ENCODE assay signal across 29 mouse cellular contexts in genomic region chr7:121873998-121874397, GRCm38 (mm10). TPM values are rescaled to one million over a fixed set of nuclear protein-coding genes. Genes with fewer than 3 reads are reported as not detected.
DNase-seq lines count a peak whose midpoint lies in the region; ATAC-seq and TF ChIP-seq lines count a peak whose summit lies in the region.
"Had no signal": no experiment of that assay in that cellular context is flagged by ENCODE, and none has a peak within 500 bp of the region (broad histone marks: within the 10 kb centered on the region; RNA-seq: fewer than 3 reads in every experiment).

No protein-coding gene starts in this region.

- no peaks in the 10 kb centered on the region for H3K36me3 ChIP-seq in kidney, adult 2 months (ENCODE audit: control insufficient read depth, insufficient read depth, low read length)
- H3K36me3 ChIP-seq in kidney, embryonic 16.5 days (ENCODE audit: insufficient read depth, low read length), result no peaks in the 10 kb centered on the region
- H3K36me3 ChIP-seq in thymus, adult 2 months (ENCODE audit: control insufficient read depth, insufficient read depth, low read length), result no peaks in the 10 kb centered on the region
- H3K36me3 ChIP-seq: embryonic facial prominence, embryonic 12.5 days; heart, embryonic 13.5 days; hindbrain, embryonic 13.5 days; neural tube, embryonic 15.5 days had no signal

- peak; percentile 19 for DNase-seq in kidney, adult 2 months
- DNase-seq in lung, adult 2 months, result peak; percentile 44
- peak; percentile 81 for DNase-seq in lung, postnatal 36 days
- no peak for DNase-seq in thymus, adult 2 months
- no peak for DNase-seq in layer of hippocampus, adult 18-20 months (ENCODE audit: low spot score in 2 of 2)
- DNase-seq in cerebellum, adult 18-20 months, result no peak
- DNase-seq: adrenal gland, adult 2 months; cerebellum, adult 9-11 months; forebrain, postnatal 0 days; left cerebral cortex, postnatal 4 days; liver; right cerebral cortex, postnatal 14 days; thymus, adult 18-20 months had no signal

- no peak overlapping the region for H3K9ac ChIP-seq in kidney, embryonic 16.5 days (replicated peaks; ENCODE audit: low read length)
- H3K9ac ChIP-seq: embryonic facial prominence, embryonic 12.5 days; forebrain, postnatal 0 days; heart, embryonic 13.5 days; hindbrain, embryonic 13.5 days; neural tube, embryonic 15.5 days had no signal

- no peak overlapping the region for H3K4me3 ChIP-seq in kidney, adult 2 months (ENCODE audit: insufficient read depth, low read depth, low read length)
- no peak overlapping the region for H3K4me3 ChIP-seq in kidney, embryonic 16.5 days (ENCODE audit: low read length)
- H3K4me3 ChIP-seq in lung, adult 2 months (replicated peaks; ENCODE audit: extremely low read depth, low read depth, low read length), result no peak overlapping the region
- no peak overlapping the region for H3K4me3 ChIP-seq in thymus, adult 2 months (ENCODE audit: control insufficient read depth, insufficient read depth, low read length)
- H3K4me3 ChIP-seq: embryonic facial prominence, embryonic 12.5 days; erythroblast, embryonic 14.5 days; heart, embryonic 13.5 days; hindbrain, embryonic 13.5 days; layer of hippocampus, adult 2 months; neural tube, embryonic 15.5 days had no signal

- no peak for TF ChIP-seq POLR2A in kidney, adult 2 months (IDR thresholded peaks at IDR 0.05; ENCODE audit: low read depth, low read length)
- TF ChIP-seq POLR2A in lung, adult 2 months (IDR thresholded peaks at IDR 0.05; ENCODE audit: borderline replicate concordance, extremely low read depth, low read depth, low read length), result no peak
- no peak for TF ChIP-seq POLR2A in thymus, adult 2 months (IDR thresholded peaks at IDR 0.05; ENCODE audit: control insufficient read depth, extremely low read depth, insufficient read depth, low read length, poor library complexity)

- H3K27me3 ChIP-seq in kidney, adult 2 months (replicated peaks; ENCODE audit: control insufficient read depth, insufficient read depth, low read length), result no peaks in the 10 kb centered on the region
- no peaks in the 10 kb centered on the region for H3K27me3 ChIP-seq in kidney, embryonic 16.5 days (ENCODE audit: insufficient read depth, low read length)
- no peaks in the 10 kb centered on the region for H3K27me3 ChIP-seq in thymus, adult 2 months (ENCODE audit: control insufficient read depth, insufficient read depth, low read length)
- H3K27me3 ChIP-seq: embryonic facial prominence, embryonic 12.5 days; hindbrain, embryonic 13.5 days; neural tube, embryonic 15.5 days had no signal

- 46% methylated on average over 3 of the region's 3 CpGs for WGBS in kidney, adult 2 months
- WGBS in kidney, embryonic 16.5 days, result 49% methylated on average over 3 of the region's 3 CpGs
- WGBS in lung, adult 2 months, result 27% methylated on average over 3 of the region's 3 CpGs
- 62% methylated on average over 3 of the region's 3 CpGs for WGBS in thymus, adult 2 months

- H3K4me2 ChIP-seq in kidney, embryonic 16.5 days (replicated peaks; ENCODE audit: low read depth, low read length), result no peak overlapping the region; the same call in 1 of the 2 replicates
- H3K4me2 ChIP-seq: embryonic facial prominence, embryonic 12.5 days; heart, embryonic 13.5 days; hindbrain, embryonic 13.5 days; neural tube, embryonic 15.5 days had no signal

- no peaks in the 10 kb centered on the region for H3K9me3 ChIP-seq in kidney, embryonic 16.5 days (ENCODE audit: low read length)
- H3K9me3 ChIP-seq: embryonic facial prominence, embryonic 12.5 days; heart, embryonic 13.5 days; hindbrain, embryonic 13.5 days; neural tube, embryonic 15.5 days had no signal

- no peaks in the 10 kb centered on the region for H3K4me1 ChIP-seq in kidney, adult 2 months (ENCODE audit: control insufficient read depth, insufficient read depth, low read length)
- H3K4me1 ChIP-seq in kidney, embryonic 16.5 days (ENCODE audit: insufficient read depth, low read length), result peaks cover 7% of the 10 kb centered on the region; the same call in 1 of the 2 replicates
- no peaks in the 10 kb centered on the region for H3K4me1 ChIP-seq in lung, adult 2 months (ENCODE audit: control insufficient read depth, insufficient read depth, low read length)
- no peaks in the 10 kb centered on the region for H3K4me1 ChIP-seq in thymus, adult 2 months (replicated peaks; ENCODE audit: control insufficient read depth, insufficient read depth, low read length)
- H3K4me1 ChIP-seq: heart, embryonic 13.5 days; hindbrain, embryonic 13.5 days; neural tube, embryonic 15.5 days had no signal

- no peak for ATAC-seq in kidney, embryonic 16.5 days (ENCODE audit: low FRiP score, low TSS enrichment)
- ATAC-seq: forebrain, postnatal 0 days; inflammation-experienced regulatory T-cells, adult 6 months; midbrain, embryonic 16.5 days had no signal

- no peak for TF ChIP-seq CTCF in kidney, adult 2 months (conservative IDR thresholded peaks at IDR 0.05; ENCODE audit: insufficient read depth, insufficient read length, low read depth, low read length)
- no peak for TF ChIP-seq CTCF in lung, adult 2 months (IDR thresholded peaks at IDR 0.05; ENCODE audit: insufficient read depth, low read length)
- TF ChIP-seq CTCF in thymus, adult 2 months (IDR thresholded peaks at IDR 0.05; ENCODE audit: borderline replicate concordance, control insufficient read depth, extremely low read depth, insufficient read depth, low read length, poor library complexity), result no peak

- peak overlapping the region; percentile 75 for H3K27ac ChIP-seq in kidney, adult 2 months (ENCODE audit: insufficient read depth, low read depth, low read length)
- H3K27ac ChIP-seq in kidney, embryonic 16.5 days (ENCODE audit: low read length), result peak overlapping the region; percentile 80
- no peak overlapping the region for H3K27ac ChIP-seq in thymus, adult 2 months (ENCODE audit: control insufficient read depth, insufficient read depth, low read length)
- H3K27ac ChIP-seq: embryonic facial prominence, embryonic 12.5 days; heart, embryonic 13.5 days; hindbrain, embryonic 13.5 days; layer of hippocampus, adult 2 months; neural tube, embryonic 15.5 days had no signal

RNA-seq across cellular contexts. Expression of gene Scnn1b, which starts 9.2 kb away (rescaled TPM):
- 74.7 and 92.7 TPM in 2 replicates for polyA plus RNA-seq in kidney, adult 2 months (2012; rRNA removed)
- polyA plus RNA-seq in kidney, embryonic 16.5 days (2015; fragmentation: Nextera tagmentation; extraction: Ambion mirVana), result 53.8 and 57.8 TPM in 2 replicates
- 135 and 179 TPM in 2 replicates for polyA plus RNA-seq in lung, adult 2 months (2012; rRNA removed)
- 0.52 and 1.1 TPM in 2 replicates for polyA plus RNA-seq in thymus, adult 2 months (2012; rRNA removed)
- total RNA-seq in layer of hippocampus, adult 18-20 months (2021), result not detected
- total RNA-seq: adrenal gland, adult 2 months; granulocyte monocyte progenitor cell, adult 5-6 weeks; heart, postnatal 25 days; layer of hippocampus, adult 2 months; left cerebral cortex, adult 18-20 months; megakaryocyte-erythroid progenitor cell, adult 5-6 weeks had no signal
- polyA plus RNA-seq: C2C12; erythroblast, embryonic 14.5 days; hindbrain, embryonic 13.5 days; liver, embryonic 16.5 days; spleen, adult 2 months had no signal

Comparison
In these comparisons a context has a peak if more than half of its experiments do, and no peak if none do; other contexts are left out.
1. DNase-seq: peak in kidney, adult 2 months (single experiment), lung, adult 2 months (single experiment) and lung, postnatal 36 days (single experiment); none in thymus, adult 2 months (single experiment), layer of hippocampus, adult 18-20 months (0 of 2) and cerebellum, adult 18-20 months (0 of 2).
2. RNA of gene Scnn1b, which starts 9.2 kb away (polyA plus RNA-seq): 135 to 179 TPM in lung, adult 2 months, 74.7 to 92.7 TPM in kidney, adult 2 months and 53.8 to 57.8 TPM in kidney, embryonic 16.5 days; 0.52 to 1.1 TPM in thymus, adult 2 months; every median in the first group is over 10 times any median in the second.